Mouse (Mus musculus) ES-E14 (cell line): ENCODE data around the gene Ccnq. TPM values are rescaled to one million over a fixed set of nuclear protein-coding genes. Genes with fewer than 3 reads are reported as not detected.

Experiments
- DNase-seq: peaks from one replicate; pipeline ENCODE4 v3.0.0-alpha.2; 2013; ENCODE audit warnings: low read depth, low spot score
- H3K27ac ChIP-seq: 2 replicates; pipeline ENCODE4 v1.5.1; 2012; ENCODE audit warnings: low read depth, mild to moderate bottlenecking, low read length, moderate library complexity, mixed read lengths; ENCODE audit not compliant: poor library complexity, insufficient read depth, severe bottlenecking
- H3K36me3 ChIP-seq: 2 replicates; pipeline ENCODE4 v1.6.1; 2012; ENCODE audit warnings: mild to moderate bottlenecking, low read length, moderate library complexity, mixed read lengths; ENCODE audit not compliant: control insufficient read depth, poor library complexity, insufficient read depth, severe bottlenecking
- H3K4me1 ChIP-seq, 2 experiments: fragments of 150-350 bp in 1 of 2; sonication (generic) in 1 of 2; 2 replicates each; pipeline ENCODE4 v1.6.1; 2012; ENCODE audit warnings: low read length in 2 of 2, mild to moderate bottlenecking in 1 of 2, mixed read lengths in 1 of 2; ENCODE audit not compliant: control insufficient read depth in 2 of 2, insufficient read depth in 2 of 2, poor library complexity in 1 of 2
- H3K4me3 ChIP-seq, 2 experiments: fragments of 150-350 bp in 1 of 2; sonication (generic) in 1 of 2; 2 replicates each; pipeline ENCODE4 v1.5.1; 2012; ENCODE audit warnings: low read length in 2 of 2, low read depth in 1 of 2, mild to moderate bottlenecking in 1 of 2, mixed read lengths in 1 of 2; ENCODE audit not compliant: insufficient read depth in 1 of 2, poor library complexity in 1 of 2, severe bottlenecking in 1 of 2
- H3K9ac ChIP-seq: 2 replicates; pipeline ENCODE4 v1.6.1; 2012; ENCODE audit warnings: low read depth, mild to moderate bottlenecking, low read length, mixed read lengths; ENCODE audit not compliant: poor library complexity, insufficient read depth, severe bottlenecking
- H3K9me3 ChIP-seq: fragments of 150-350 bp; sonication (generic); 2 replicates; pipeline ENCODE4 v1.6.1; 2012; ENCODE audit warnings: low read depth, mild to moderate bottlenecking, low read length; ENCODE audit not compliant: control insufficient read depth, insufficient read depth
- CHD2 ChIP-seq: IDR thresholded peaks from 2 replicates; pipeline ENCODE4 v1.6.1; 2014; ENCODE audit warnings: mild to moderate bottlenecking, low read depth, low read length, inconsistent platforms
- HCFC1 ChIP-seq: IDR thresholded peaks from 2 replicates; pipeline ENCODE4 v1.6.1; 2012; ENCODE audit warnings: low read length, inconsistent platforms, borderline replicate concordance; ENCODE audit not compliant: insufficient read depth
- MAFK ChIP-seq: IDR thresholded peaks from 2 replicates; pipeline ENCODE4 v1.6.1; 2014; ENCODE audit warnings: mild to moderate bottlenecking, low read depth, low read length, inconsistent platforms; ENCODE audit not compliant: insufficient read depth
- ZC3H11A ChIP-seq: IDR thresholded peaks from 2 replicates; pipeline ENCODE4 v1.6.1; 2012; ENCODE audit warnings: low read depth, mild to moderate bottlenecking, inconsistent platforms, low read length, borderline replicate concordance
- ZNF384 ChIP-seq: IDR thresholded peaks from 2 replicates; pipeline ENCODE4 v1.6.1; 2012; ENCODE audit warnings: low read depth, low read length, inconsistent platforms
- in situ Hi-C, 2 experiments: fragments of 600-800 bp; cut with MboI; formaldehyde crosslinking; loops; one replicate each; pipeline ENCODE4 v1.15.1; 2025; ENCODE audit warnings: low sequenced_read_pairs in 2 of 2, inconsistent platforms in 1 of 2; ENCODE audit not compliant: unreplicated experiment in 2 of 2
- total RNA-seq: library from RNA; depleted of rRNA; stranded (reverse); fragments of 300-350 nt; gene quantifications from 2 replicates; pipeline ENCODE4 v1.2.3, GENCODE M21; 2012; rRNA removed

Ccnq gene
- 33.3 and 35.7 TPM in 2 replicates for total RNA-seq

GRCm38 (mm10) chr11:78750885-78751842 lies at the start of gene Ccnq:
Ccnq (minus strand) TSS chr11:78751729.
- Histone ChIP-seq H3K9me3 (no peaks in the 10 kb centered on the region), H3K4me1 (peaks cover 0 to 2% of the 10 kb centered on the region in 2 experiments; a peak in 1 of 4 replicates), H3K36me3 (peaks cover 4% of the 10 kb centered on the region; the same call in 1 of the 2 replicates), H3K9ac (peak within 1 kb of the TSS; percentile 84), H3K4me3 (peak within 1 kb of the TSS; percentile 75 to 85), H3K27ac (peak within 1 kb of the TSS; percentile 30)
- in situ Hi-C loops: no loop called here
- peak; percentile 59 for DNase-seq
- TF ChIP-seq ZC3H11A (no peak), HCFC1 (no peak), CHD2 (no peak), ZNF384 (no peak), MAFK (no peak)

- Histone ChIP-seq H3K9ac (no peak overlapping the region), H3K9me3 (no peaks in the 10 kb centered on the region), H3K36me3 (no peaks in the 10 kb centered on the region), H3K4me3 (no peak overlapping the region), H3K27ac (no peak overlapping the region), H3K4me1 (peaks cover 2 to 5% of the 10 kb centered on the region in 2 experiments; a peak in 2 of 4 replicates)
- in situ Hi-C loops: no loop called here
- TF ChIP-seq ZNF384 (no peak), MAFK (no peak)
- no peak for DNase-seq
Measured at GRCm38 (mm10) chr11:78801094-78801493, 49.6 kb upstream of the Ccnq start.

- no peaks in the 10 kb centered on the region for H3K36me3 ChIP-seq
- TF ChIP-seq MAFK: no peak
- TF ChIP-seq CHD2: no peak
- no peak for TF ChIP-seq ZC3H11A
- H3K9ac ChIP-seq: no peak overlapping the region
- no peaks in the 10 kb centered on the region for H3K9me3 ChIP-seq
- H3K4me3 ChIP-seq: no peak overlapping the region
- DNase-seq: no peak
- in situ Hi-C loops: no loop called here
- H3K27ac ChIP-seq: no peak overlapping the region
- peaks cover 2 to 4% of the 10 kb centered on the region in 2 experiments; a peak in 3 of 4 replicates for H3K4me1 ChIP-seq
Measured at GRCm38 (mm10) chr11:78796072-78796729, 44.7 kb upstream of the Ccnq start.

- Histone ChIP-seq H3K4me1 (peaks cover 0 to 4% of the 10 kb centered on the region in 2 experiments; a peak in 2 of 4 replicates), H3K27ac (no peak overlapping the region), H3K9ac (no peak overlapping the region), H3K36me3 (no peaks in the 10 kb centered on the region), H3K4me3 (no peak overlapping the region), H3K9me3 (no peaks in the 10 kb centered on the region)
- TF ChIP-seq ZC3H11A (no peak), HCFC1 (no peak), CHD2 (no peak), ZNF384 (no peak), MAFK (no peak)
- in situ Hi-C loops: no loop called here
- DNase-seq: no peak
Measured at GRCm38 (mm10) chr11:78793116-78793515, 41.6 kb upstream of the Ccnq start.
